Mouse (Mus musculus): ENCODE data around the gene Gtf2ird2. TPM values are rescaled to one million over a fixed set of nuclear protein-coding genes. Genes with fewer than 3 reads are reported as not detected.

Gtf2ird2 gene
- total and polyA plus RNA-seq, 3 experiments, result 4.5 to 10.8 (median 9.7) TPM

DNA sequence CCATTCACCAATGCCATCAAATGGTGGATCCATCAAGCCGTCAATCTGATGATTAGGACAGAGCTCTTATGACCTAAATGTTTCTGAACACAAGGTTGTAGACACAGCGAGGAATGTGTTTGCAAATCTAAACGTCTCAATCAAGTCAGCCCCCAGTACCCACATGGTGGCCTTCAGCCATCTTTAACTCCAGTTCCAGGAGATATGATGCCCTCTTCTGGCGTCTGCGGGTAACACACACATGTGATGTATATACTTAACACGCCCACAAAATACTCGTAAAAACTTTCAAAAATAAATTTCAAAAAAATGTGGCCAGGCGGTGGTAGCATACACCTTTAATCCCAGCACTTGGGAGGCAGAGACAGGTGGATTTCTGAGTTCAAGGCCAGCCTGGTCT, 38.8 kb upstream of the Gtf2ird2 start:
- TF ChIP-seq GATA1 (IDR thresholded peaks at IDR 0.05; ENCODE audit: borderline replicate concordance, low read length), result no peak
- no peak for TF ChIP-seq GATA2 (IDR thresholded peaks at IDR 0.05; ENCODE audit: borderline replicate concordance, low read depth, low read length)
- no peak for TF ChIP-seq CTCF (IDR thresholded peaks at IDR 0.05; ENCODE audit: low read depth, low read length)
- TF ChIP-seq POLR2AphosphoS5 (IDR thresholded peaks at IDR 0.05; ENCODE audit: insufficient replicate concordance, low read depth, low read length), result no peak
- TF ChIP-seq TAL1 (conservative IDR thresholded peaks at IDR 0.05; ENCODE audit: low read depth, low read length), result no peak
- Histone ChIP-seq H3K9me3 (replicated peaks) (no peaks in the 10 kb centered on the region), H3K4me1 (ENCODE audit: insufficient read depth, low read depth, low read length) (no peaks in the 10 kb centered on the region), H3K36me3 (replicated peaks) (peaks cover 35% of the 10 kb centered on the region), H3K27me3 (ENCODE audit: insufficient read depth, low read length) (no peaks in the 10 kb centered on the region; the same call in 1 of the 2 replicates), H3K4me3 (ENCODE audit: low read depth, low read length) (no peak overlapping the region)
- ATAC-seq (ENCODE audit: extremely low read depth, insufficient number of reproducible peaks, low FRiP score, poor library complexity, severe bottlenecking) (no peak), DNase-seq (ENCODE audit: low spot score) (no peak)

DNA sequence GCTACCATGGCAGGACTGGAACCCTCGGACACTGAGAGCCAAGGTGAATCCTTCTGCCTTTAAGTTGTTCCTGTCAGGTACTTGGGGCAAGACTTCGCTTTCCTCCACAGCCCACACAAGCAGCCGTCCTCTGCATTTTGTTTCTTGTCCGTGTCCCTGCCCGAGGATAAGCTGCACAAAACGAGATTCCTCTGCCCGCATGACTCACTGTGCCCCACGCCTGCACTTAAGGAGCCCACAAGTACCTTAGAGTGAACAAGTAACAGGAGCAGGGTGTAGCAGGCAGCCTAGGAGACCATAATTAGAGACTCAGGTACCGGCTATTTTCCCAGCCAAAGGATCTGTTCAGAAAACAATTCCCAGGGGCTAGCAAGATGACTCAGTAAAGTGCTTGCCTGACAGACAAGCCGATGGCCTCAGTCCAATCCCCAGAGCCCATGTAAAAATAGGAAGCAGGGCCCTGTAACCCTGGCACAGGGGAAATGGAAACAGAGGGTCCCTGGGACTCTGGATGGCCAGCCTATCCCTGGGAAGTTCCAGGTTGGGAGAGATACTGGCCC, 36.5 kb upstream of the Gtf2ird2 start:
- ATAC-seq (ENCODE audit: extremely low read depth, insufficient number of reproducible peaks, low FRiP score, poor library complexity, severe bottlenecking), result no peak

DNA sequence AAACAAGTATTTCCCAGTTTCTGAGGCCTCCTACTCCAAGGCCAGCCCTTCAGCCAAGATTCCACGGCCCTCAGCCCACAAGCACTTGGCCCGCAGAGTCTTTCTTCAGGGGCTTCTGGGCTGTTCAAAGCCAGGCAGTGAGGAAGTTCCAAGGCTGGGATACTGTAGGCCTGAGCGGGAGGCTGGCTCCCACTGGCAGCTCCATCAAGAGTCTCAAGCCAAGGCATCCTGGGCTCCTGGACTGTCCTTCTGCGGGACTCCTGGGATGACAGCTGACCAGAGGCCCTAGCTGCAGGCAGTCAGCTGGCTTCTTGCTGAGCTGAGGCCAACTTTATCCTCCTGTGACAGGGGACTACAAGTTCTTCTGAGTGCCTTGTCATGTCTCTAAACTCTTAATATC, 35.7 kb upstream of the Gtf2ird2 start:
- Histone ChIP-seq H3K27me3 (ENCODE audit: insufficient read depth, low read length) (no peaks in the 10 kb centered on the region; the same call in 1 of the 2 replicates), H3K4me1 (ENCODE audit: insufficient read depth, low read depth, low read length) (no peaks in the 10 kb centered on the region), H3K36me3 (replicated peaks) (peaks cover 67% of the 10 kb centered on the region), H3K4me3 (ENCODE audit: low read depth, low read length) (no peak overlapping the region), H3K9me3 (replicated peaks) (0 out of 2 replicates have a peak, but pooled peaks cover 3% of the 10 kb centered on the region)
- TF ChIP-seq TAL1 (conservative IDR thresholded peaks at IDR 0.05; ENCODE audit: low read depth, low read length) (no peak), CTCF (IDR thresholded peaks at IDR 0.05; ENCODE audit: low read depth, low read length) (no peak), GATA2 (IDR thresholded peaks at IDR 0.05; ENCODE audit: borderline replicate concordance, low read depth, low read length) (no peak), GATA1 (IDR thresholded peaks at IDR 0.05; ENCODE audit: borderline replicate concordance, low read length) (no peak), POLR2AphosphoS5 (IDR thresholded peaks at IDR 0.05; ENCODE audit: insufficient replicate concordance, low read depth, low read length) (no peak)
- no peak for ATAC-seq (ENCODE audit: extremely low read depth, insufficient number of reproducible peaks, low FRiP score, poor library complexity, severe bottlenecking)
- no peak for DNase-seq (ENCODE audit: low spot score)

More for the DNA sequence above, 36.5 kb upstream of the Gtf2ird2 start:
- H3K4me1 ChIP-seq (ENCODE audit: insufficient read depth, low read depth, low read length), result no peaks in the 10 kb centered on the region
- H3K36me3 ChIP-seq (replicated peaks), result peaks cover 58% of the 10 kb centered on the region
- 0 out of 2 replicates have a peak, but pooled peaks cover 3% of the 10 kb centered on the region for H3K9me3 ChIP-seq (replicated peaks)
- TF ChIP-seq CTCF (IDR thresholded peaks at IDR 0.05; ENCODE audit: low read depth, low read length) (no peak), GATA2 (IDR thresholded peaks at IDR 0.05; ENCODE audit: borderline replicate concordance, low read depth, low read length) (no peak), POLR2AphosphoS5 (IDR thresholded peaks at IDR 0.05; ENCODE audit: insufficient replicate concordance, low read depth, low read length) (no peak), TAL1 (conservative IDR thresholded peaks at IDR 0.05; ENCODE audit: low read depth, low read length) (no peak), GATA1 (IDR thresholded peaks at IDR 0.05; ENCODE audit: borderline replicate concordance, low read length) (no peak)
- DNase-seq (ENCODE audit: low spot score), result no peak
- H3K4me3 ChIP-seq (ENCODE audit: low read depth, low read length), result no peak overlapping the region
- H3K27me3 ChIP-seq (ENCODE audit: insufficient read depth, low read length), result no peaks in the 10 kb centered on the region; the same call in 1 of the 2 replicates

DNA sequence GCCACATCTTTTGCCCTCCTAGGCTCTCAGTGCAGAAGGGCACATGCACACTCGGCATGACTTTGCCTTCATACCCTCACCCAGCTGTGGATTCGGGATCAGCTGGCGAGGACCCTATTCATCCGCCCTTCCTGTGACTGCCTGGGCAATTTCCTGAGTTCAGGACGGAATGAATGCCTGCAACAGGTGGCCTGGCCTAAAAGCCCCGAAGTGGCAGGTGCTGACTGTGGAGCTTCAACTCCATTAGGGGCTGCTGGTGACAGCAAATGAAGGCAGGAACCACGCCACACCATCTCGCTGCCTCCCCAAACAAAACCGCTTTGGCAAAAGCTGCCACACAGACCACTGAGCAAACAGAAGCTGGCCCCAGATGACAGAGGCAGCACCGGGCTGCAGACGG, 31.9 kb upstream of the Gtf2ird2 start:
- 0 out of 2 replicates have a peak, but pooled peaks cover 3% of the 10 kb centered on the region for H3K9me3 ChIP-seq (replicated peaks)
- no peaks in the 10 kb centered on the region; the same call in 1 of the 2 replicates for H3K27me3 ChIP-seq (ENCODE audit: insufficient read depth, low read length)
- no peak overlapping the region for H3K4me3 ChIP-seq (ENCODE audit: low read depth, low read length)
- H3K4me1 ChIP-seq (ENCODE audit: insufficient read depth, low read depth, low read length), result peaks cover 9% of the 10 kb centered on the region; the same call in 1 of the 2 replicates
- no peak for ATAC-seq (ENCODE audit: extremely low read depth, insufficient number of reproducible peaks, low FRiP score, poor library complexity, severe bottlenecking)
- H3K36me3 ChIP-seq (replicated peaks), result peaks cover 97% of the 10 kb centered on the region
- TF ChIP-seq POLR2AphosphoS5 (IDR thresholded peaks at IDR 0.05; ENCODE audit: insufficient replicate concordance, low read depth, low read length) (no peak), GATA2 (IDR thresholded peaks at IDR 0.05; ENCODE audit: borderline replicate concordance, low read depth, low read length) (no peak), TAL1 (conservative IDR thresholded peaks at IDR 0.05; ENCODE audit: low read depth, low read length) (no peak), GATA1 (IDR thresholded peaks at IDR 0.05; ENCODE audit: borderline replicate concordance, low read length) (no peak), CTCF (IDR thresholded peaks at IDR 0.05; ENCODE audit: low read depth, low read length) (no peak)
- no peak for DNase-seq (ENCODE audit: low spot score)

DNA sequence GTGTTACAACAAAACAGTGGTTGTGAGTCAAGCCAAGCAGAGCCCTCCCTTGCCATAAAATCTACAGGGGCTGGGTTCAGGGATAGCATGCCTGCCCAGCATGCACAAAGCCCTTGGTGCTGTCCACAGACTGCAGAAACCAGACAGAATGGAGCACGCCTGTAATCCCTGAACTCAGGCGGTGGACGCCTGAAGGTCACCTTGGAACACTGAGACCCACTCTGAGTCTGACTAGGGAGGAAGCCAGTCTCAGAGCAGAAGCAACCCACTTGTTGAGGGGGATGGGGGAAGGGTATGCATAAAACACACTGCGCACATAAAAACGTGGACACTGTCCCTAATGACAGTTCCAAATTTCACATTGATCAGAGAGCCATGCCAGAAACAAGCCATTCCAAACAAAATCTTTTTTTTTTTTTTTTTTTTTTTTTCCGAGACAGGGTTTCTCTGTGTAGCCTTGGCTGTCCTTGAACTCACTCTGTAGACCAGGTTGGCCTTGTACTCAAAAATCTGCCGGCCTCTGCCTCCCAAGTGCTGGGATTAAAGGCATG, 27.8 kb upstream of the Gtf2ird2 start:
- DNase-seq (ENCODE audit: low spot score) (no peak), ATAC-seq (ENCODE audit: extremely low read depth, insufficient number of reproducible peaks, low FRiP score, poor library complexity, severe bottlenecking) (no peak)
- TF ChIP-seq POLR2AphosphoS5 (IDR thresholded peaks at IDR 0.05; ENCODE audit: insufficient replicate concordance, low read depth, low read length) (no peak), GATA2 (IDR thresholded peaks at IDR 0.05; ENCODE audit: borderline replicate concordance, low read depth, low read length) (no peak), CTCF (IDR thresholded peaks at IDR 0.05; ENCODE audit: low read depth, low read length) (no peak), TAL1 (conservative IDR thresholded peaks at IDR 0.05; ENCODE audit: low read depth, low read length) (no peak), GATA1 (IDR thresholded peaks at IDR 0.05; ENCODE audit: borderline replicate concordance, low read length) (no peak)
- Histone ChIP-seq H3K36me3 (replicated peaks) (peaks cover 96% of the 10 kb centered on the region), H3K4me3 (ENCODE audit: low read depth, low read length) (no peak overlapping the region), H3K4me1 (ENCODE audit: insufficient read depth, low read depth, low read length) (peaks cover 9% of the 10 kb centered on the region; the same call in 1 of the 2 replicates), H3K9me3 (replicated peaks) (no peaks in the 10 kb centered on the region), H3K27me3 (ENCODE audit: insufficient read depth, low read length) (no peaks in the 10 kb centered on the region)

DNA sequence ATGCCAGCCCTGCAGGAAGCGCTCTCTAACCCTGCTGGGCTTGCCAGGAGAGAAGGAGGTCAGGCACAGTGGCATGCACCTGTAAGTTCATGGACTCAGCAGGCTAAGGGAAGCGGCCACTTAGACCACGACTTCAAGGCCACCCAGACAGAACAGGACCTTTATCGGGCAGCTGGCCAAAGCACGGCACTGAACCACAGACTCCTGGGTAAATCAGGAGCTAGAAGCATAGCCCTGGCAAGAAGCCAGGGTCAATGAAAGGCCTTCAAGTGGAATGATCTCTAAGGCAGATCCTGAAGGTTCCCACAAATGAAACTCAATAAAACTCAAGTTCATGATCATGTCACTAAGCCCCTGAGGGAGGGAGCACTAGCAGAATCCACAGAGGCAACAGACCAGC, 19.1 kb upstream of the Gtf2ird2 start:
- Histone ChIP-seq H3K36me3 (replicated peaks) (peaks cover 95% of the 10 kb centered on the region), H3K9me3 (replicated peaks) (no peaks in the 10 kb centered on the region), H3K4me3 (ENCODE audit: low read depth, low read length) (no peak overlapping the region), H3K4me1 (ENCODE audit: insufficient read depth, low read depth, low read length) (peaks cover 9% of the 10 kb centered on the region), H3K27me3 (ENCODE audit: insufficient read depth, low read length) (no peaks in the 10 kb centered on the region)
- ATAC-seq (ENCODE audit: extremely low read depth, insufficient number of reproducible peaks, low FRiP score, poor library complexity, severe bottlenecking) (no peak), DNase-seq (ENCODE audit: low spot score) (no peak)
- no peak for TF ChIP-seq GATA1 (IDR thresholded peaks at IDR 0.05; ENCODE audit: borderline replicate concordance, low read length)
- no peak for TF ChIP-seq POLR2AphosphoS5 (IDR thresholded peaks at IDR 0.05; ENCODE audit: insufficient replicate concordance, low read depth, low read length)
- TF ChIP-seq TAL1 (conservative IDR thresholded peaks at IDR 0.05; ENCODE audit: low read depth, low read length), result no peak
- TF ChIP-seq CTCF (IDR thresholded peaks at IDR 0.05; ENCODE audit: low read depth, low read length), result no peak
- TF ChIP-seq GATA2 (IDR thresholded peaks at IDR 0.05; ENCODE audit: borderline replicate concordance, low read depth, low read length), result no peak
